Mouse (Mus musculus): Measurements from ENCODE around the gene Scd3. TPM values are rescaled to one million over a fixed set of nuclear protein-coding genes. Genes with fewer than 3 reads are reported as not detected.
"Not testable (repeated sequence)": the region's sequence is repeated elsewhere in the genome, so short reads cannot be mapped to it uniquely, and the experiment has no call there.

Scd3 gene
- polyA plus RNA-seq, 1 experiment = 3.1 TPM

- DNase-seq (ENCODE audit: extremely low spot score in 1 of 2, low spot score in 1 of 2) = no peak
Observed at GRCm38 (mm10) chr19:44231608-44232151, 28.6 kb downstream of the Scd3 start.

- DNase-seq (ENCODE audit: extremely low spot score in 1 of 2, low spot score in 1 of 2) = peak in 1 of 2 experiments; percentile 15
Observed at GRCm38 (mm10) chr19:44237471-44238006, 34.5 kb downstream of the Scd3 start.

- DNase-seq (ENCODE audit: extremely low spot score in 1 of 2, low spot score in 1 of 2) = no peak
Observed at GRCm38 (mm10) chr19:44238906-44239305, 35.8 kb downstream of the Scd3 start.

- peak in 1 of 2 experiments; percentile 66 for DNase-seq (ENCODE audit: extremely low spot score in 1 of 2, low spot score in 1 of 2)
Observed at GRCm38 (mm10) chr19:44245761-44246171, 42.7 kb downstream of the Scd3 start.

- DNase-seq (ENCODE audit: extremely low spot score in 1 of 2, low spot score in 1 of 2) = peak in 1 of 2 experiments; percentile 16
Observed at GRCm38 (mm10) chr19:44246341-44246911, 43.4 kb downstream of the Scd3 start.

- peak in 1 of 2 experiments; percentile 9 for DNase-seq (ENCODE audit: extremely low spot score in 1 of 2, low spot score in 1 of 2)
Observed at GRCm38 (mm10) chr19:44247281-44248080, 44.4 kb downstream of the Scd3 start.

- peak; percentile 92 to 94 for DNase-seq (ENCODE audit: extremely low spot score in 1 of 2, low spot score in 1 of 2)
Observed at GRCm38 (mm10) chr19:44248081-44248853, 45.2 kb downstream of the Scd3 start.

GRCm38 (mm10) chr19:44248854-44249351, 45.8 kb downstream of the Scd3 start:
- no peak for DNase-seq (ENCODE audit: extremely low spot score in 1 of 2, low spot score in 1 of 2)

- DNase-seq (ENCODE audit: extremely low spot score in 1 of 2, low spot score in 1 of 2) = not testable (repeated sequence)
Observed at GRCm38 (mm10) chr19:44251138-44251537, 48.1 kb downstream of the Scd3 start.

- no peak for DNase-seq (ENCODE audit: extremely low spot score in 1 of 2, low spot score in 1 of 2)
Observed at GRCm38 (mm10) chr19:44251936-44252558, 49.0 kb downstream of the Scd3 start.

- DNase-seq (ENCODE audit: extremely low spot score in 1 of 2, low spot score in 1 of 2) = not testable (repeated sequence)
Observed at GRCm38 (mm10) chr19:44254106-44254505, 51.0 kb downstream of the Scd3 start.

GRCm38 (mm10) chr19:44257377-44257966, 54.4 kb downstream of the Scd3 start:
- no peak for DNase-seq (ENCODE audit: extremely low spot score in 1 of 2, low spot score in 1 of 2)

GRCm38 (mm10) chr19:44259484-44259883, 56.4 kb downstream of the Scd3 start:
- DNase-seq (ENCODE audit: extremely low spot score in 1 of 2, low spot score in 1 of 2) = no peak

GRCm38 (mm10) chr19:44260487-44260886, 57.4 kb downstream of the Scd3 start:
- no peak for DNase-seq (ENCODE audit: extremely low spot score in 1 of 2, low spot score in 1 of 2)

GRCm38 (mm10) chr19:44261774-44262173, 58.7 kb downstream of the Scd3 start:
- DNase-seq (ENCODE audit: extremely low spot score in 1 of 2, low spot score in 1 of 2) = no peak

- no peak for DNase-seq (ENCODE audit: extremely low spot score in 1 of 2, low spot score in 1 of 2)
Observed at GRCm38 (mm10) chr19:44263581-44263980, 60.5 kb downstream of the Scd3 start.

- no peak for DNase-seq (ENCODE audit: extremely low spot score in 1 of 2, low spot score in 1 of 2)
Observed at GRCm38 (mm10) chr19:44264226-44264625, 61.2 kb downstream of the Scd3 start.

GRCm38 (mm10) chr19:44265300-44265699, 62.2 kb downstream of the Scd3 start:
- no peak for DNase-seq (ENCODE audit: extremely low spot score in 1 of 2, low spot score in 1 of 2)

GRCm38 (mm10) chr19:44265911-44266337, 62.9 kb downstream of the Scd3 start:
- DNase-seq (ENCODE audit: extremely low spot score in 1 of 2, low spot score in 1 of 2) = no peak

- DNase-seq (ENCODE audit: extremely low spot score in 1 of 2, low spot score in 1 of 2) = peak in 1 of 2 experiments; percentile 35
Observed at GRCm38 (mm10) chr19:44266458-44266823, 63.4 kb downstream of the Scd3 start.
